Mouse (Mus musculus) C2C12 (cell line): ENCODE results near the gene Rad51b.

Source experiments
- CTCF ChIP-seq: IDR thresholded peaks from one replicate; pipeline ENCODE4 v1.5.1; 2011; ENCODE audit not compliant: control insufficient read depth, insufficient read depth, insufficient read length
- MYOD1 ChIP-seq: IDR thresholded peaks from one replicate; pipeline ENCODE4 v1.6.1; 2011; ENCODE audit warnings: low read depth; ENCODE audit not compliant: control insufficient read depth, insufficient read length
- USF1 ChIP-seq: IDR thresholded peaks from one replicate; pipeline ENCODE4 v1.6.1; 2011; ENCODE audit warnings: low read depth, mild to moderate bottlenecking, control low read depth, moderate library complexity

DNA sequence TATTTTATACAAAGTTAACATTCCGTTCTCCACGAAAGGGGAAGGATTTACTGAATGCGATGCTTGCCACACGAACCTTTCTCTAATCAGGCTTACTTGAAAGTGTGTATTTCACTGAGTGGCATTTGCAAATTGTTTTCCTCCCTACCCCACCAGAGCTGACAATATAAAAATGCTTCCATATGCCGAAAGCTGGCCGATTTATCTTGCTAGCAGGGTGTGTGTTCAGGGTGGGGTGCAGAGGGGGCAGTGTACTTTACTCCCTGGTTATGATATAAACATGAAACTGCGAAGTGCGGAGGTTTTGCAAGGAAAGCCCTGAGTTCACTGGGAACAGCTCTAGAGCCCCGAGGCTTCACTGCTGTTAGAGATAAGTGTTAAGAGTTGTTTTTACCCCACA is 87.7 kb downstream of the Rad51b start:
- TF ChIP-seq CTCF (no peak), MYOD1 (no peak), USF1 (no peak)
